Mouse (Mus musculus) cortical plate, adult 2 months (tissue): ENCODE measurements around the gene Slc45a1.

Experiments
- CTCF ChIP-seq: fragments of 200-500 bp; IDR thresholded peaks from 2 replicates; pipeline ENCODE4 v1.5.1; 2011; ENCODE audit warnings: mild to moderate bottlenecking, control low read depth, low read length; ENCODE audit not compliant: insufficient read depth; ENCODE audit errors: extremely low read depth
- POLR2A ChIP-seq: fragments of 200-500 bp; IDR thresholded peaks from 2 replicates; pipeline ENCODE4 v1.6.1; 2011; ENCODE audit warnings: mild to moderate bottlenecking, low read length, control low read depth; ENCODE audit not compliant: insufficient read depth; ENCODE audit errors: extremely low read depth

- no peak for TF ChIP-seq POLR2A
- no peak for TF ChIP-seq CTCF
These were observed 56.9 kb downstream of the Slc45a1 start for GRCm38 (mm10) chr4:150595071-150595470.
